Mouse (Mus musculus) brain, embryonic 14.5 days (tissue): ENCODE measurements around the gene Ncam1.

Experiments
- CTCF ChIP-seq: fragments of 200-500 bp; IDR thresholded peaks from 2 replicates; pipeline ENCODE4 v1.5.1; 2012; ENCODE audit warnings: inconsistent platforms, mild to moderate bottlenecking, moderate library complexity, borderline replicate concordance; ENCODE audit not compliant: insufficient read depth, insufficient read length; ENCODE audit errors: extremely low read depth
- POLR2A ChIP-seq: fragments of 200-500 bp; IDR thresholded peaks from 2 replicates; pipeline ENCODE4 v1.6.1; 2012; ENCODE audit warnings: mild to moderate bottlenecking, inconsistent platforms, borderline replicate concordance; ENCODE audit not compliant: poor library complexity, insufficient read depth, insufficient read length, severe bottlenecking; ENCODE audit errors: extremely low read depth

- TF ChIP-seq POLR2A (no peak), CTCF (no peak)
These were observed 266.9 kb downstream of the Ncam1 start for GRCm38 (mm10) chr9:49531833-49532232.
